Mouse (Mus musculus) heart, postnatal 0 days (tissue): ENCODE data around the gene Rtf1. TPM values are rescaled to one million over a fixed set of nuclear protein-coding genes. Genes with fewer than 3 reads are reported as not detected.

Experiments used
- ATAC-seq: fragments of 200-750 bp; cut with Nextera tagmentation; 2 replicates; pipeline ENCODE4 v1.8.0; 2017; ENCODE audit warnings: low read depth, moderate number of reproducible peaks, moderate library complexity; ENCODE audit not compliant: insufficient read depth
- DNase-seq: peaks from one replicate; pipeline ENCODE4 v3.0.0-alpha.2; 2016; ENCODE audit warnings: low spot score
- H3K27ac ChIP-seq: fragments of 300-500 bp; sonication (generic); 2 replicates; pipeline ENCODE4 v1.5.1; 2014; ENCODE audit warnings: low read depth, mild to moderate bottlenecking
- H3K27me3 ChIP-seq: fragments of 300-500 bp; sonication (generic); 2 replicates; pipeline ENCODE4 v1.6.1; 2014; ENCODE audit warnings: low read length, mixed read lengths; ENCODE audit not compliant: control insufficient read depth, insufficient read depth
- H3K36me3 ChIP-seq: fragments of 300-500 bp; sonication (generic); replicated peaks from 2 replicates; pipeline ENCODE4 v1.6.1; 2014; ENCODE audit warnings: low read length, mixed read lengths; ENCODE audit not compliant: control insufficient read depth, insufficient read depth
- H3K4me1 ChIP-seq: fragments of 300-500 bp; sonication (generic); 2 replicates; pipeline ENCODE4 v1.6.1; 2014; ENCODE audit warnings: antibody characterized with exemption; ENCODE audit not compliant: control insufficient read depth, insufficient read depth
- H3K4me2 ChIP-seq: fragments of 300-500 bp; sonication (generic); 2 replicates; pipeline ENCODE4 v1.6.1; 2014; ENCODE audit warnings: low read depth, mild to moderate bottlenecking, low read length, moderate library complexity
- H3K4me3 ChIP-seq: fragments of 300-500 bp; sonication (generic); 2 replicates; pipeline ENCODE4 v1.5.1; 2014; ENCODE audit warnings: low read depth, low read length
- H3K9ac ChIP-seq: fragments of 300-500 bp; sonication (generic); replicated peaks from 2 replicates; pipeline ENCODE4 v1.6.1; 2014; ENCODE audit warnings: low read depth, low read length, mixed read lengths
- H3K9me3 ChIP-seq: fragments of 300-500 bp; sonication (generic); replicated peaks from 2 replicates; pipeline ENCODE4 v1.6.1; 2016; ENCODE audit warnings: low read length; ENCODE audit not compliant: control insufficient read depth
- CTCF ChIP-seq: IDR thresholded peaks from 2 replicates; pipeline ENCODE4 v1.5.1; 2016; ENCODE audit warnings: antibody characterized with exemption, control low read depth, low read depth
- EP300 ChIP-seq: IDR thresholded peaks from 2 replicates; pipeline ENCODE4 v1.6.1; 2016; ENCODE audit warnings: antibody characterized with exemption, low read depth
- WGBS: fragments of 180-500 bp; shearing (Covaris S2); extraction: QIAGEN DNeasy Blood & Tissue Kit; methylation state at CpG from one replicate; pipeline ENCODE4 v1.1.7; 2014; 5-methylcytosine and 5-hydroxymethylcytosine counted together
- polyA plus RNA-seq: library from polyadenylated mRNA; unstranded; fragments of >200 nt; fragmentation: Nextera tagmentation; extraction: Ambion mirVana; gene quantifications from 2 replicates; pipeline ENCODE4 v1.2.1, GENCODE M21; 2015
- total RNA-seq: library from RNA; depleted of rRNA; stranded (reverse); fragments of >200 nt; gene quantifications from 2 replicates; pipeline ENCODE4 v1.2.3, GENCODE M21; 2014; ENCODE audit warnings: low replicate concordance

Gene Rtf1
- total and polyA plus RNA-seq, 2 experiments from 2014 or later, result 7.9 to 24.3 TPM

- H3K27ac ChIP-seq, result no peak overlapping the region
- no peak for TF ChIP-seq EP300
- TF ChIP-seq CTCF, result no peak
Measured at GRCm38 (mm10) chr2:119694826-119695225, 20.0 kb downstream of the Rtf1 start.

GRCm38 (mm10) chr2:119696111-119696510, 21.2 kb downstream of the Rtf1 start:
- TF ChIP-seq EP300 (no peak), CTCF (no peak)
- H3K36me3 ChIP-seq, result 0 out of 2 replicates have a peak, but pooled peaks cover 4% of the 10 kb centered on the region
- no peaks in the 10 kb centered on the region for H3K27me3 ChIP-seq
- H3K27ac ChIP-seq, result no peak overlapping the region
- H3K9me3 ChIP-seq, result no peaks in the 10 kb centered on the region
- no peak overlapping the region for H3K4me3 ChIP-seq
- ATAC-seq, result no peak
- no peak for DNase-seq
- WGBS, result 59% methylated on average over 1 of the region's 1 CpGs
- H3K9ac ChIP-seq, result no peak overlapping the region
- H3K4me1 ChIP-seq, result no peaks in the 10 kb centered on the region
- H3K4me2 ChIP-seq, result no peak overlapping the region

More at GRCm38 (mm10) chr2:119694826-119695225, 20.0 kb downstream of the Rtf1 start:
- ATAC-seq (no peak), DNase-seq (no peak)
- WGBS, result 78% methylated on average over 2 of the region's 2 CpGs
- no peaks in the 10 kb centered on the region for H3K27me3 ChIP-seq
- peaks cover 7% of the 10 kb centered on the region; the same call in 1 of the 2 replicates for H3K4me1 ChIP-seq
- no peaks in the 10 kb centered on the region for H3K9me3 ChIP-seq
- no peak overlapping the region for H3K4me2 ChIP-seq
- H3K4me3 ChIP-seq, result no peak overlapping the region
- H3K36me3 ChIP-seq, result no peaks in the 10 kb centered on the region
- H3K9ac ChIP-seq, result no peak overlapping the region

GRCm38 (mm10) chr2:119698472-119698871, 23.6 kb downstream of the Rtf1 start:
- Histone ChIP-seq H3K4me2 (no peak overlapping the region), H3K9ac (no peak overlapping the region), H3K27ac (no peak overlapping the region), H3K9me3 (no peaks in the 10 kb centered on the region), H3K27me3 (no peaks in the 10 kb centered on the region), H3K36me3 (peaks cover 5% of the 10 kb centered on the region; the same call in 1 of the 2 replicates), H3K4me3 (no peak overlapping the region), H3K4me1 (no peaks in the 10 kb centered on the region)
- no peak for ATAC-seq
- TF ChIP-seq CTCF (no peak), EP300 (no peak)
- 93% methylated on average over 2 of the region's 2 CpGs for WGBS
- DNase-seq, result no peak

GRCm38 (mm10) chr2:119699962-119700361, 25.1 kb downstream of the Rtf1 start:
- Histone ChIP-seq H3K27me3 (no peaks in the 10 kb centered on the region), H3K36me3 (peaks cover 5% of the 10 kb centered on the region; the same call in 1 of the 2 replicates), H3K4me1 (no peaks in the 10 kb centered on the region), H3K9ac (no peak overlapping the region), H3K27ac (no peak overlapping the region), H3K4me3 (no peak overlapping the region), H3K9me3 (no peaks in the 10 kb centered on the region), H3K4me2 (no peak overlapping the region)
- ATAC-seq (no peak), DNase-seq (no peak)
- WGBS, result 87% methylated on average over 3 of the region's 3 CpGs
- TF ChIP-seq CTCF, result no peak
- TF ChIP-seq EP300, result no peak

GRCm38 (mm10) chr2:119703171-119703570, 28.3 kb downstream of the Rtf1 start:
- Histone ChIP-seq H3K36me3 (peaks cover 26% of the 10 kb centered on the region), H3K27me3 (no peaks in the 10 kb centered on the region), H3K9me3 (no peaks in the 10 kb centered on the region), H3K9ac (no peak overlapping the region), H3K27ac (no peak overlapping the region), H3K4me3 (no peak overlapping the region), H3K4me2 (no peak overlapping the region), H3K4me1 (no peaks in the 10 kb centered on the region)
- no peak for DNase-seq
- TF ChIP-seq CTCF, result no peak
- TF ChIP-seq EP300, result no peak
- 89% methylated on average over 2 of the region's 2 CpGs for WGBS
- no peak for ATAC-seq

GRCm38 (mm10) chr2:119707676-119708075, 32.8 kb downstream of the Rtf1 start:
- Histone ChIP-seq H3K9ac (no peak overlapping the region), H3K4me2 (no peak overlapping the region), H3K36me3 (peaks cover 40% of the 10 kb centered on the region), H3K9me3 (no peaks in the 10 kb centered on the region), H3K27me3 (no peaks in the 10 kb centered on the region), H3K4me1 (no peaks in the 10 kb centered on the region), H3K4me3 (no peak overlapping the region), H3K27ac (no peak overlapping the region)
- no peak for TF ChIP-seq EP300
- no peak for TF ChIP-seq CTCF
- WGBS, result 84% methylated on average over 3 of the region's 3 CpGs
- DNase-seq (no peak), ATAC-seq (no peak)
